Mouse (Mus musculus): ENCODE results near the gene Celf5.
A peak's percentile ranks its signal among the peaks of the same experiment; 100 is the strongest.

The Celf5 gene

DNA sequence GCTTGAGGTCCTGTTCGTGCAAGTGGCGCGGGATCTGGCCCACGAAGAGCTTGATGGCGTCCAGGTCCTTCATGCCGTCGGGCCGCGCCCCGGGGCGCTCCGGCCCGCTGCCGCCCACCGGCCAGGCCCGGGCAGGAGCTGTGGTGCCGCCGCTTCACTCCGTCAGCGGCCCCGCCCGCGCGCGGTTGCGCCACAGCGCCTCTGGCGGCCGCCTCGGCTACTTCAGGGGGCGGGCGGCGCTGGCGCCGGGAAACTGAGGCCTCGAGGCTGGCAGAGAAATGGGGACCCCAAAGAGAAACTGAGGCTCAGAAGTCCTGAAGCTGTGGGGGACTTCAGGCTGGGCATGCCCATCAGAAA, at the start of gene Celf5:
Gene Celf5, minus strand, starts transcription at position 177 of the 357 bp plus-strand sequence.
- peak in 1 of 2 experiments; percentile 42 for DNase-seq (ENCODE audit: low spot score in 2 of 2)

DNA sequence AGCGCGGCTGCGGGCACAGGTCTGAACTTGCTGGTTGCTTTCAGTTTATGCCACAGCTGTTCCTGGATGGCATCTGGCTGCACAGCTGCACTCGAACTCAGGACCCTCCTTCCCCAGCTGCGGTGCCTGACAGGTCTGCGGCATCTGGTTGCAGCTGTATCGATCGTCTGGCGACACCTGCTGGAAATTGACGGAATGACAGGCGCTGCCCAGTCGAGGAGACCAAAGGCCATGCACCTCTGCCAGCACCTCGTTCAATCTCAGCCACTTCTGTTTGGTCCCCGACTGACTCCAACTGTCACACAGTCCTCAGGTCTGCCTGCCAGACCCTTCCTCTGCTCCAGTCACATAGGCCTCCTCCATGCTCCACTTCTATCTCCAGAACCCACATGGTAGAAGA, 44.3 kb upstream of the Celf5 start:
- peak; percentile 85 to 87 for DNase-seq (ENCODE audit: low spot score in 2 of 2)

GRCm38 (mm10) chr10:81525017-81525694, 42.6 kb upstream of the Celf5 start:
- DNase-seq (ENCODE audit: low spot score in 2 of 2): peak; percentile 62 to 70

DNA sequence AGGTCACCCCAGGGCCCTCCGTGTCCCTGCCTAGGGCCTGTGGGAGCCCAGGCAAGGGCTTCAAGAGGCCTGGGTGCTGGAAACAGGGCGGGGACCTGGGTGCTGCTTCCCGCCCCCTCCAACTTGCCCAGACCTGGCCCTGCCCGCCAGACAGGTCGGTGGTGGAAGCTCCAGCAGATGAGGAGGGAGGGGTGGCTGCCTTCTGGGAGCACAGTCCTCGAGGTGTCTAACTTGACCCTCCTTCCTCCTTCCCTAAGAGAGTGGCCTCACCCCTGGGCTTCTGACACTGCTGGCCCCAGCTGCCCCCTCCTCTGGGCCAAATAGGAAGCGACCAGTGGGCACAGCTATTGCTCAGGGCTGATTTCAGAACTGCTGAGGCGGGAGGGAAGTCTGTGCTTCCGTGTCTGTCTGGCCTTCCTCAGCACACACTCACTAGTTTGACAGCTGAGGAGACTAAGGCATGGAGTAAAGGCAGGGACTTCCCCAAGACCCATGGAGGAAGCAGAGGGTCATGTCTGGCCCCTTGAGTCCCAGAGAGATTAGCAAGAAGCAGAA, 41.6 kb upstream of the Celf5 start, which contains the start of gene Gna15:
Gene Gna15, minus strand, starts transcription at position 175 of the 555 bp plus-strand sequence.
- peak; percentile 57 to 74 for DNase-seq (ENCODE audit: low spot score in 2 of 2)

GRCm38 (mm10) chr10:81523570-81523969, 41.1 kb upstream of the Celf5 start:
- peak in 1 of 2 experiments; percentile 40 for DNase-seq (ENCODE audit: low spot score in 2 of 2)

DNA sequence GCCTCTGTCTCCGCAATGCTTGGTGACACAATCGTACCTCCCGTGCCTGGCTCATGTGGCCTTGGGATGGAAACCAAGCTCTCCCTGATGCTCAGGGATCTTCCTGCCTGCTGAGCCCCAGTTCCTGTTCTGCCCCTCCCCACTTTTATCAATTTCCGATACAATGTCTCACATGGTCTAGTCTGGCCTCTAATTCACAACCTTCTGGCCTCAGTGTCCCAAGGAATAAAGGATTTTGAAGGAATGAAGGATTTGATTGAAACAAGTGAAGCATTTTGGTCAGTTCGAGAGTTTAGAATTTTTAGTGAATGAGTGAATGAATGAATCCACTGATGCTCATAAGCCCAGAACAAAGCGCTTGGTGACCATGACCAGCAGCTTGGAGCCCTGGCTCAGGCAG, 40.6 kb upstream of the Celf5 start:
- DNase-seq (ENCODE audit: low spot score in 2 of 2): no peak

- DNase-seq (ENCODE audit: low spot score in 2 of 2): no peak
Measured at GRCm38 (mm10) chr10:81519978-81520365, 37.5 kb upstream of the Celf5 start.

DNA sequence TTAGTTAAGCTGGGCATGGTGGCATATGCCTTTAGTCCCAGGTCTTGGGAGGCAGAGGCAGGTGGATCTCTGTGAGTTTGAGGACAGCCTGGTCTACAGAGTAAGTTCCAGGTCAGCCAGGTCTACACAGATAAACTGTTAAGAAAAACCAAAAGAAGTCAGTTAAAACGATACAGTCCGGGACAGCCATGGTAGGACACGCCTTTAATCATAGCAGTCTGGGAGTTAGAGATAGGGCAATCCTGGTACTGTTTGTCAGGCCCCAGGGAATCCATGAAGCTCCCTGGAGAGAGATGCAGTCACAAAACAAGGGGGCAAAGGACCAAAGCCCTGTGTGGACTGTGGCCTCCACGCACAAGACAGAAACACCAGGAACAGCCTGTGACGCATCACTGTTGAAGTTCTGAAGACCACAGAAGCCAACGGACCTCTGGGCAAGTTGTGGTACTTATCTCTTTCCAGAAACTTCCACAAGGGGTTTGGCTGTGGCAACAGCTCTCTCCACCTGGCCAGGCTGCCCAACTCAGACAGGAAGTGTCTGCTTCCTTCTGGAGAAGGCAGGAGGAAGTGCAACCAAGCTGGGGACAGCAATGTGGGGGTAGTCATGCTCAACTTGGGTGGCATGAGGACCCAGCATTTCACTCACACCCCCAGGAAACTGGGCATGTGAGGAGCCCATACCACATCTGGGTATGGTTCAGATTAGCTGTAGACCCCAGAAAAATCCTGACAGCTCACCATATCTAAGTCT, 36.9 kb upstream of the Celf5 start:
- DNase-seq (ENCODE audit: low spot score in 2 of 2): no peak

DNA sequence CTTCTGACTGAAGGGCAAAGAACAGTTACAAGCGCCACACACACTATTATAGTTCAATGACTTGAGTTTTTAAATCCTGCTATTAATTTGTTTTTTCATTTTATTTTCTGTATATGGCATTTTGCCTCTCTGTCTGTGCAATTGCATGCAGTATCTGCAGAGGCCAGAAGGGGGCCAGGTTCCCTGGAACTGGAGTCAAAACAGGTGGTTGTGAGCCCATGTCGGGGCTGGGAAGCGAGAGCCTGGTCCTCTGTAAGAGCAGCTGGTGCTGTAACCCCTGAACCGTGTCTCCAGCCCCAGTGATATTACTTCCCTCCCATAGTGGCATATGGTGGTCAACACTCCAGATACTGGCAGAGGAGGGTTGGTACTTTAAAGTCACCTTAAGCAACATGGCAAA, 36.0 kb upstream of the Celf5 start:
- peak; percentile 50 to 71 for DNase-seq (ENCODE audit: low spot score in 2 of 2)

DNA sequence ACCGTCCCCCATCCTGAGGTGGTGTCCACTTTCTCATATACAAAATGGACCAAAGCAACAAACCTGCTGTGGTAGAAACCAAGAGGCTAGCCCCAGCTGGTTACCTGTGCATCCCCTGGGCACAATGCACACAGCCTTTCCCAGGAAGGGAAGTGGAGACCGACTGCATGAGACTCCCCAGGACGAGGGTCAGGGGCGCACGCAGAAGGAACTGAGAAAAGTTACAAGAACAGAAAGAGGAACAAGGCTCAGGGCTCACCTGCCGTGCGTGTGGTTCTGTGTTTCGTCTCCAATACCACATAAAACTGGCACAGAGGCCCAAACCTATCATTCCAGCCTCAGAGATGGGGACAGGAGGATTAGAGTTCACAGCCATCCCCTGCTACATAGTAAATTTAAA, 34.7 kb upstream of the Celf5 start:
- DNase-seq (ENCODE audit: low spot score in 2 of 2): no peak

DNA sequence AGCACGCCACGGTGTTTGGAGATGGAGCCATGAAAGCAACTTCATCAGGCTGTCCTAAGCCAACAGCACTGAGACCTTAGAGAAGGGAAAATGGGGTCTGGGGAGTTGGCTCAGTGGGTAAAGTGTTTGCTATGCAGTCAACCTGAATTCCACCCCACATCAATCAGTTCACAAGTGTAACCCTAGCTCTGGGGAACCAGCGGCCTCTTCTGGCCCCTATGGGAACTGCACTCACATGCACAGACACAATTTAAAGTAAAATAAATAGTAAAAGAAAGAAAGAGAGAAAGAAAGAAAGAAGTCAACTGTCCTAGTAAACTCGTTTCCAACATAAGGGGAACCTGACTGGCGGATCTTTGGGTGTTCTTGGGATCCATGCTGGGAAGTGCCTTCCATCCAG, 31.3 kb upstream of the Celf5 start:
- DNase-seq (ENCODE audit: low spot score in 2 of 2): no peak

- DNase-seq (ENCODE audit: low spot score in 2 of 2): no peak
Measured at GRCm38 (mm10) chr10:81510246-81510810, 27.8 kb upstream of the Celf5 start.

- no peak for DNase-seq (ENCODE audit: low spot score in 2 of 2)
Measured at GRCm38 (mm10) chr10:81507691-81508489, 25.4 kb upstream of the Celf5 start.

- DNase-seq (ENCODE audit: low spot score in 2 of 2): no peak
Measured at GRCm38 (mm10) chr10:81507095-81507494, 24.6 kb upstream of the Celf5 start.

GRCm38 (mm10) chr10:81505016-81505664, 22.6 kb upstream of the Celf5 start:
- DNase-seq (ENCODE audit: low spot score in 2 of 2): no peak

DNA sequence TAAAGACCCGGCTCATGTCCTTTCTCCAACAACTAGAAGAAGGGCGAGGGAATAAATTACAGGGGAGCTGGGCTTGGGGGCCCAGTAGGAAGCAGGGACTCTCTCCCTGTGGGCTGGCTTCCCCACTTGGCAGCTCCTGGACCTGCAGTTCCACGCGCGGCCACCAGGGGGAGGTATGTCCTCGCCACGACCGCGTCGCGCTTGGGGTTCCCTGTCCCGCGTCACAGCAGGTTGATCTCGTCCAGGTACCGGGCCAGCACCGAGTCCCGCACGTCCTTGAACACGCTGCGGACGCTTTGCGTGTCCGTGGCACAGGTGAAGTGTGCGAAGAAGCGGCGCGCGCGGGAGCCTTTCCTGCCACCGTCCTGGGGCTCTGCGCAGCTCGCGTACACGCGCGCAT, 20.1 kb upstream of the Celf5 start:
- peak; percentile 81 to 88 for DNase-seq (ENCODE audit: low spot score in 2 of 2)

DNA sequence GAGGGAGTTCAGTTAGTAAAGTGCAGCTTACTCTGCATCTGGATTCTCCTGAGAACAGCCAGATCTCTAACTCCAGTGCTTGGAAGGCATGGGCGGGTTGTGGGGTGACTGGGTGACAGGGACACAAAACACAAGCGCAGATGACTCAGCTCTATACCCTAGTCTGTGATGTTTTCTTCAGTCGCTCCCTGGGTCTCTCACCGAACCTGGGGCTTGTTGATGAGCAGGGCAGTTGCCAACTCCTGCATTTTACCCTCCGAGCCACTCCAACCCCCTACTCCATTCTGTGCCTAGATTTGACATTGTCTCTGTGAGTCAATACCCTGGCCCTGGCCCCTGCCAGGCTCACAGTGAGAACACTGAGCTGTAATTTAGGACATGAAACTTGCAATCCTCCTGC, 19.4 kb upstream of the Celf5 start:
- DNase-seq (ENCODE audit: low spot score in 2 of 2): no peak

GRCm38 (mm10) chr10:81500032-81500431, 17.5 kb upstream of the Celf5 start, which contains the start of gene S1pr4:
Gene S1pr4, minus strand, starts transcription at chr10:81500132.
- no peak for DNase-seq (ENCODE audit: low spot score in 2 of 2)

- no peak for DNase-seq (ENCODE audit: low spot score in 2 of 2)
Measured at GRCm38 (mm10) chr10:81499250-81499901, 16.9 kb upstream of the Celf5 start.

All from urinary bladder, postnatal 36 days (tissue).